Mouse (Mus musculus): ENCODE measurements around the gene Cep131. TPM values are rescaled to one million over a fixed set of nuclear protein-coding genes. Genes with fewer than 3 reads are reported as not detected.

Gene Cep131
- polyA plus RNA-seq, 1 experiment: 12.2 TPM

DNA sequence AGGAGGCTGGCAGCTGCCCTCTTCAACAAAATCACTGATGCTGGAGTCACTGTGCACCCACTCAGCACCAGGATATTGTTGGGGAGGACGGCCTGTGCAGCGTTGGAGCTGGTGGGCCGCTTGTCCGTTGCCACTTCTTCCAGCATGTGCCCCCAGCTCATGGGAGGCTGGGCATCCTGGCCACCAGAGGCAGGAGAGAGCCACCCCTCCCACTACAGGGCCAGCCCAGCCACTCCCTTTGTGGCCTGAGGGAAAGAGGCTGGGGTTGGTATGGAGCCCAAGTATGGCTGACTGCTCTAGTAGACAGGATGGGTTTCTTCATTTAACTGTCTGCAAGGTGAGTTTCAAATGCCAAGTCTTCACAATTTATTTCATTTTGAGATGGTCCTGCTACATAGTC lies 71.9 kb downstream of the Cep131 start:
- no peak overlapping the region for H3K4me3 ChIP-seq
- H3K79me2 ChIP-seq (ENCODE audit: control insufficient read depth, insufficient read depth): no peaks in the 10 kb centered on the region
- no peaks in the 10 kb centered on the region for H3K36me3 ChIP-seq (ENCODE audit: control insufficient read depth, insufficient read depth)
- no peak for TF ChIP-seq USF1 (IDR thresholded peaks at IDR 0.05; ENCODE audit: low read depth)
- H3K4me2 ChIP-seq (ENCODE audit: low read depth): no peak overlapping the region
- H3ac ChIP-seq (ENCODE audit: control insufficient read depth, insufficient read length): no peak overlapping the region
- peaks cover 52% of the 10 kb centered on the region for H3K27me3 ChIP-seq (ENCODE audit: control insufficient read depth, insufficient read depth, insufficient read length)

Other genes starting within 250 kb of the Cep131 start
- 60.5 TPM for gene Chmp6, start 173.4 kb downstream of the Cep131 start, polyA plus RNA-seq (2012; fragmentation: generic; extraction: Trizol)
- 23.0 TPM for gene Baiap2, start 144.1 kb downstream of the Cep131 start, polyA plus RNA-seq (2012; fragmentation: generic; extraction: Trizol)
- 0.26 TPM for gene Aatk, start 39.7 kb downstream of the Cep131 start, polyA plus RNA-seq (2012; fragmentation: generic; extraction: Trizol)
- 10.3 TPM for gene Tepsin, start 11.9 kb upstream of the Cep131 start, polyA plus RNA-seq (2012; fragmentation: generic; extraction: Trizol)
- 56.7 TPM for gene Ndufaf8, start 12.1 kb upstream of the Cep131 start, polyA plus RNA-seq (2012; fragmentation: generic; extraction: Trizol)
- gene Slc38a10, start 64.5 kb upstream of the Cep131 start, polyA plus RNA-seq (2012; fragmentation: generic; extraction: Trizol): 97.9 TPM
- 6.3 TPM for gene Bahcc1, start 146.1 kb upstream of the Cep131 start, polyA plus RNA-seq (2012; fragmentation: generic; extraction: Trizol)